Mouse (Mus musculus): ENCODE data around the gene Pfdn6. TPM values are rescaled to one million over a fixed set of nuclear protein-coding genes. Genes with fewer than 3 reads are reported as not detected.

Pfdn6 gene
- 14.6 TPM for polyA plus RNA-seq (2014; fragmentation: Illumina TruSeq; extraction: RNeasy Lipid Tissue Mini Kit (QIAGEN cat#74804); ENCODE audit: low read depth, low replicate concordance)

GRCm38 (mm10) chr17:33940206-33940805, at the start of gene Pfdn6, which contains the start of gene Wdr46:
Gene Pfdn6, minus strand, starts transcription at chr17:33940343.
Gene Wdr46, plus strand, starts transcription at chr17:33940660.

GRCm38 (mm10) chr17:33955555-33956214, 15.5 kb upstream of the Pfdn6 start, which contains the start of the genes Vps52 and Rps18:
Gene Vps52, plus strand, starts transcription at chr17:33955812.
Gene Rps18, minus strand, starts transcription at chr17:33956001.

DNA sequence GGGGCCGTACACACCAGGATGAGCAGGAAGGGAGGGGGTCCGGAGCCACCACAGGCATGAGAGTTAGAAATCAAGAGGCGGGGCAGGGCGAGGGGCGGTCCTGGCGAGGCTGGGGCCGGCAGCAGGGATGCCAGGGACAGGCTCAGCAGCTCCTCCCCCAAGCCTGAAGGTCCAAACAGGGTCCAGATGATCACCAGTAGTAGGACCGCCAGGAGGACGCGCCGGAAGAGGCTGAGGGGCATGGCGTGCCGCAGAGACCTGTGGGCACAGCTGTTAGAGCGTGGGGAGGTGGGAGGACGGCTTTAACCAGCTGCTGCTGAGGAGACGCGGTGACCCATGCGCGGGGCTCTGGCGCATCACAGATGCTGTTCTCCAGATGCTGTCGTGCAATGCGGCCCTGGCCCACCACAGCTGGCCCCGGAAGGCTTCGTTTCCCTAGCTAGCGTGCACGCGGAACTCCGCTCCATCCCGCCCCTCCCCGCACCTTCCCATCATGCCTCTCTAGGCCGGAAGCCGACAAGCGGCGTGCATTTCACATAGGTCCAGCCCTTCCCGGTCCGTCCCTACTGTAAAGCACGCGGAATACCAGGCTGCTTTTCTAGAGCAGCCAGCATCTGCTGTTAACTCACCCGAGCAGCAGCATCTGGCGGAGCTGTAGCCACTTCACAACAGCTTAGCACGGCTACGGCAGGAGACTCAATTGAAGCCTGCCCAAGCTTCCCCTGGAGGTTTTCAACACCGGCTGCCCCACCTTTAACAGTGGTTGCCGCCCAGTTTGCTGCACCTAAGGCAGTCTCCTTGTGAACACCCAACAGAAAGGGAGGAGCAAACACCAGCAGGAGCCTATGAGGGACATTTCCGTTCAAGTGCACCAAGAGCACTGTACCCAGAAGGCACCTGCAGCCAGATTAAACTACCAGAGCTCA, 11.1 kb upstream of the Pfdn6 start, which contains the start of gene B3galt4:
Gene B3galt4, minus strand, starts transcription at position 468 of the 926 bp plus-strand sequence.

DNA sequence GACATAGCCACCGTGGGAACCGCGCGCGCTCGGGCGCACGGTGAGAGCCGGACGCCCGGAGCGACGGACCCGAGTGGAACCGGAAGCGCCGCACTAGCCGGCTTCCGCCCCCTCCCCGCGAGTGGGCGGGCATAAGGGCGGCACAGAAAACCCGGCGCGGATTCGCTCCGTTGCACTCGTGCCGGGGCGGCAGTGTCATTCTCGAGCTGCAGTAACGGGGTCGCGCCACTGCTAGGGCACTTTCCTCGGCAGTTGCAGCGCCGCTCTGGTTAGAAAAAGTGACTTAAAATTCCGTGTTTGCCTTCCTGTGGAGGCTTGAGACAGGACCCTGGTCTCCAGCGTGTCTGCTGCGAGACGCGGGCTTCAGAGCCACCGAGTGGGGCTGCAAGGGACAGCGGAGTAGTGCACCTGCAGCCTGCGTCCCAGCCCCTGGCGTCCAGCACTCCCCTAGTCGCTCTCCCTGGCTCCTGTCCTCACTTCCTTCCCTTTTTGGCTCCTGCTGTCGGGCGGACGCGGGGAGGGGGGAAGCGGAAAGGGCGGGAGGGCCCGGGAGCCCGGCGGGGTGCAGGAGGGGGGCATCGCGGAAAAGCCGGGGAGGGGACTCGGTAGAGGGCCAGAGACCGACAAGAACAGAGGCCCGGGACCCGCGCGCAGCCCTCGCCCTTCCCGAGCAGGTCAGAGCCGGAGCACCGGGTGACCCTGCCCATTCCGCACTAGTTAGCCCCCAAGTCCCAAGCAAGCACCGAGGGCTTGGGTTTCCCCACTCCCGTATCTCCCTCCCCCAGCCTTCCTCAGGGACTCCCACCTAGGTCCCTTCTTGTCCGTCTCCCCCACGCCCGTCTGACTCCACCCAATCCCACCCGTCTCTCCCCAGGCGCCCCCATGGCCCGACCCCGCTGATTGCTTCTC, 10.5 kb downstream of the Pfdn6 start, which contains the start of gene Rgl2:
Gene Rgl2, plus strand, starts transcription at position 173 of the 909 bp plus-strand sequence.

DNA sequence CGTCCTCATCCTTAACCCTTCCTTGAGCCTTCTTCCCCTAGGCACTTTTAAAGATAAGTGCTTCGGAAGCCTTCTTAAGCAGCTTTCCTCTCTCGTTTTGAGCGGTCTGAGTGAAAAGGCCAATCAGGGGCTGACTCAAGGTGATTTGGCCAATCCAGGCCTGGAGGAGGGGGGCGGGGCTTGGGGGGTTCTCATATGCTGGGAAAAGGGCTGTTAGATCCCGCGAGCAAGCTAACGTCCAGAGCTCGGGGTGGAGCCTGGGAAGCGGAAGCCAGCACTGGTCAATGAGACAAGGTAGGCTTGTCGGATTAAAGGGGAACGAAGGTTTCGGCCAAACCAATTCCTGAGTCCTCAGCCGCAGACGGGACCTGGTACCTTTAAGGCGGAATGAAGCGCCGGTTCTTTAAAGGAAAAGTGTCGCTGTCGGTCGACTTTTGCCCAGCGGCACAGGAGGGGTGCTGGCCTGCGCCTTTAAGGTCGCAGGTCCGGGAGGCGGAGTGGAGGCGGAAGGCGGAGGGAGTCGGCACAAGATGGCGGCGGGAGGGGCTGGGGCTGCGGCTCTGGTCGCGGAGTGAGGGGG, 24.4 kb downstream of the Pfdn6 start, which contains the start of the genes Tapbp and Zbtb22:
Gene Tapbp, plus strand, starts transcription at position 229 of the 580 bp plus-strand sequence.
Gene Zbtb22, plus strand, starts transcription at position 234 of the 580 bp plus-strand sequence.

DNA sequence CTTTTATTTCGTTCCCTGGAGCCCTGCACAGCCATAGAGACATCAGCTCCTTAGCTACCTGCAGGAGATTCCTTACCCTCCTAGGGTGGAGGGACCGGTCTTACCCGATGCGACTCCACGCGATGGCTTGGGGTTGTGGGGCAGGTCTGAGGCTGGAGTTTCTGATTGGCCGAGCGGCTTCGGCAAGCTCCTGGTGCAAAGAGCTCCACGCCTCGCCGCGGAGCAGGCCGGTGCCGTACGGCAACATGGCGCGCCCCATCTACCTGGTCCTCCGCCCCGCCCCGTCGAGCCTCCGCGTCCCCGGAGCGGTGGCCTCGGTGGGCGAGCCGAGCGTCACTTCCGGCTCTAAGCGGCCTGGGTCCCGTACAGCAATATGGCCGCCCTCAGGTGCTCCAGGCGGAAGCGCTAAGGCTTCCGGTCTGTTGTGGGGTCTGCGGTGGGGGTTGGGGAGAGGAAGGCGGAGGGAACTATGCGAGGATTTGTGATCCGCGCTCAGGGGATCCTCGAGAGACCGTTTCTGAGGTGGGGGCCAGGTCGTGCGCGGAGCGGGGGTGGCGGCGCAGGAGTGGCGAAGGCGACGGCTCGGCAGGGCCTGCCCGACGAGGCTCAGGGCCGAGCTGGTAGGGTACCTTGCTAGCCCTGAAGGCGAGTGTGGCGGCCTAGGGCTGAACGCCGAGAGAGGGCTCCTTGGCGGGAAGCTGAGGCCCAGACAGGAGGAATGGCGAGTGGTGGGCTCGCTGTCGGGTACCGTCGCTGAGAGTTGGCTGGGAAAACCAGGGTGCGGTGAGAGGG, 30.9 kb downstream of the Pfdn6 start, which contains the start of gene Daxx:
Gene Daxx, plus strand, starts transcription at position 338 of the 792 bp plus-strand sequence.

GRCm38 (mm10) chr17:33904835-33905234, 35.3 kb downstream of the Pfdn6 start, which contains the start of gene Platr17:
Gene Platr17, plus strand, starts transcription at chr17:33905135.

DNA sequence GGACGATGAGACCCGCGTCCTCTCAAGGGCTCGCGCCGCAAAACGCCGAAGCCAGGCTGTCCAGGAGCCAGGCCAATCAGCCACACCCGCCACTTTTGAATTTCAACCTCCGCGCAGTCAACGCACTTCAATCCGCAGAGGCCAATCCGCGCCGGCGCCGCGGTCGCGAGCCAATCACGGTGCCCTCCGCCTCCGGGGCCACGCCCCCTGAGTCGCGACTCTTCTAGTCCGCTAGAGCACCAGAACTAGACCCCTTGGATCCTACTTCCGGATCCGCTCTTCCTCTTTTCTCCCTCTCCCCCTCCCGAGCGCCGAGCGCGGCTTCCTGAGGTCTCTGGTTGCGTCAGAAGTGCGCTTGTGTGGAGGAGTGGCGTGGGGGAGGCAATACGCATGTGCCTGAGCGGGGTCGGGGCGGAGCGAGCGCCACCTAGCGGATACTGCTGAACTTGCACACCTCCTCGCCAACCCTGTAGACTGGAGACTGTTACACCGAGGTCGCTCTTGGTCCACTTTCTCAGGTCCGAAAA, 49.5 kb downstream of the Pfdn6 start, which contains the start of gene Kifc1:
Gene Kifc1, minus strand, starts transcription at position 129 of the 527 bp plus-strand sequence.

Other genes with a start within 250 kb of the Pfdn6 start
- 17.2 TPM for gene March2, start 221.7 kb downstream of the Pfdn6 start, polyA plus RNA-seq (2014; fragmentation: Illumina TruSeq; extraction: RNeasy Lipid Tissue Mini Kit (QIAGEN cat#74804); ENCODE audit: low read depth, low replicate concordance)
- 8.2 TPM for gene Rab11b, start 179.8 kb downstream of the Pfdn6 start, polyA plus RNA-seq (2014; fragmentation: Illumina TruSeq; extraction: RNeasy Lipid Tissue Mini Kit (QIAGEN cat#74804); ENCODE audit: low read depth, low replicate concordance)
- gene Angptl4, start 158.5 kb downstream of the Pfdn6 start, polyA plus RNA-seq (2014; fragmentation: Illumina TruSeq; extraction: RNeasy Lipid Tissue Mini Kit (QIAGEN cat#74804); ENCODE audit: low read depth, low replicate concordance): 0.36 TPM
- 15.3 TPM for gene Kank3, start 129.8 kb downstream of the Pfdn6 start, polyA plus RNA-seq (2014; fragmentation: Illumina TruSeq; extraction: RNeasy Lipid Tissue Mini Kit (QIAGEN cat#74804); ENCODE audit: low read depth, low replicate concordance)
- gene Rps28, start 115.8 kb downstream of the Pfdn6 start, polyA plus RNA-seq (2014; fragmentation: Illumina TruSeq; extraction: RNeasy Lipid Tissue Mini Kit (QIAGEN cat#74804); ENCODE audit: low read depth, low replicate concordance): 54.7 TPM
- gene Ndufa7, start 115.8 kb downstream of the Pfdn6 start, polyA plus RNA-seq (2014; fragmentation: Illumina TruSeq; extraction: RNeasy Lipid Tissue Mini Kit (QIAGEN cat#74804); ENCODE audit: low read depth, low replicate concordance): 19.3 TPM
- 36.7 TPM for gene Cd320, start 97.3 kb downstream of the Pfdn6 start, polyA plus RNA-seq (2014; fragmentation: Illumina TruSeq; extraction: RNeasy Lipid Tissue Mini Kit (QIAGEN cat#74804); ENCODE audit: low read depth, low replicate concordance)
- not detected for gene Gm7029, start 66.5 kb downstream of the Pfdn6 start, polyA plus RNA-seq (2014; fragmentation: Illumina TruSeq; extraction: RNeasy Lipid Tissue Mini Kit (QIAGEN cat#74804); ENCODE audit: low read depth, low replicate concordance)
- gene Kifc1, start 49.7 kb downstream of the Pfdn6 start, polyA plus RNA-seq (2014; fragmentation: Illumina TruSeq; extraction: RNeasy Lipid Tissue Mini Kit (QIAGEN cat#74804); ENCODE audit: low read depth, low replicate concordance): 3.2 TPM
- 0.48 TPM for gene Platr17, start 35.2 kb downstream of the Pfdn6 start, polyA plus RNA-seq (2014; fragmentation: Illumina TruSeq; extraction: RNeasy Lipid Tissue Mini Kit (QIAGEN cat#74804); ENCODE audit: low read depth, low replicate concordance)
- 31.5 TPM for gene Daxx, start 30.9 kb downstream of the Pfdn6 start, polyA plus RNA-seq (2014; fragmentation: Illumina TruSeq; extraction: RNeasy Lipid Tissue Mini Kit (QIAGEN cat#74804); ENCODE audit: low read depth, low replicate concordance)
- 25.5 TPM for gene Tapbp, start 24.4 kb downstream of the Pfdn6 start, polyA plus RNA-seq (2014; fragmentation: Illumina TruSeq; extraction: RNeasy Lipid Tissue Mini Kit (QIAGEN cat#74804); ENCODE audit: low read depth, low replicate concordance)
- 3.0 TPM for gene Zbtb22, start 24.4 kb downstream of the Pfdn6 start, polyA plus RNA-seq (2014; fragmentation: Illumina TruSeq; extraction: RNeasy Lipid Tissue Mini Kit (QIAGEN cat#74804); ENCODE audit: low read depth, low replicate concordance)
- gene Rgl2, start 10.8 kb downstream of the Pfdn6 start, polyA plus RNA-seq (2014; fragmentation: Illumina TruSeq; extraction: RNeasy Lipid Tissue Mini Kit (QIAGEN cat#74804); ENCODE audit: low read depth, low replicate concordance): 6.7 TPM
- 1.1 TPM for gene Wdr46, start 317 bp upstream of the Pfdn6 start, polyA plus RNA-seq (2014; fragmentation: Illumina TruSeq; extraction: RNeasy Lipid Tissue Mini Kit (QIAGEN cat#74804); ENCODE audit: low read depth, low replicate concordance)
- gene B3galt4, start 11.1 kb upstream of the Pfdn6 start, polyA plus RNA-seq (2014; fragmentation: Illumina TruSeq; extraction: RNeasy Lipid Tissue Mini Kit (QIAGEN cat#74804); ENCODE audit: low read depth, low replicate concordance): 0.25 TPM
- 6.9 TPM for gene Vps52, start 15.5 kb upstream of the Pfdn6 start, polyA plus RNA-seq (2014; fragmentation: Illumina TruSeq; extraction: RNeasy Lipid Tissue Mini Kit (QIAGEN cat#74804); ENCODE audit: low read depth, low replicate concordance)
- gene Rps18, start 15.7 kb upstream of the Pfdn6 start, polyA plus RNA-seq (2014; fragmentation: Illumina TruSeq; extraction: RNeasy Lipid Tissue Mini Kit (QIAGEN cat#74804); ENCODE audit: low read depth, low replicate concordance): 19.7 TPM
- 48.0 TPM for gene H2-K1, start 60.0 kb upstream of the Pfdn6 start, polyA plus RNA-seq (2014; fragmentation: Illumina TruSeq; extraction: RNeasy Lipid Tissue Mini Kit (QIAGEN cat#74804); ENCODE audit: low read depth, low replicate concordance)
- 1.3 TPM for gene Ring1, start 84.3 kb upstream of the Pfdn6 start, polyA plus RNA-seq (2014; fragmentation: Illumina TruSeq; extraction: RNeasy Lipid Tissue Mini Kit (QIAGEN cat#74804); ENCODE audit: low read depth, low replicate concordance)
- 2.2 TPM for gene H2-Ke6, start 87.7 kb upstream of the Pfdn6 start, polyA plus RNA-seq (2014; fragmentation: Illumina TruSeq; extraction: RNeasy Lipid Tissue Mini Kit (QIAGEN cat#74804); ENCODE audit: low read depth, low replicate concordance)
- gene Slc39a7, start 91.3 kb upstream of the Pfdn6 start, polyA plus RNA-seq (2014; fragmentation: Illumina TruSeq; extraction: RNeasy Lipid Tissue Mini Kit (QIAGEN cat#74804); ENCODE audit: low read depth, low replicate concordance): 0.11 TPM
- 0.55 TPM for gene Rxrb, start 91.5 kb upstream of the Pfdn6 start, polyA plus RNA-seq (2014; fragmentation: Illumina TruSeq; extraction: RNeasy Lipid Tissue Mini Kit (QIAGEN cat#74804); ENCODE audit: low read depth, low replicate concordance)
- gene Col11a2, start 99.1 kb upstream of the Pfdn6 start, polyA plus RNA-seq (2014; fragmentation: Illumina TruSeq; extraction: RNeasy Lipid Tissue Mini Kit (QIAGEN cat#74804); ENCODE audit: low read depth, low replicate concordance): 0.07 TPM
- gene H2-Oa, start 152.0 kb upstream of the Pfdn6 start, polyA plus RNA-seq (2014; fragmentation: Illumina TruSeq; extraction: RNeasy Lipid Tissue Mini Kit (QIAGEN cat#74804); ENCODE audit: low read depth, low replicate concordance): not detected
- 1.9 TPM for gene H2-DMa, start 179.2 kb upstream of the Pfdn6 start, polyA plus RNA-seq (2014; fragmentation: Illumina TruSeq; extraction: RNeasy Lipid Tissue Mini Kit (QIAGEN cat#74804); ENCODE audit: low read depth, low replicate concordance)
- 414 TPM for gene Brd2, start 182.3 kb upstream of the Pfdn6 start, polyA plus RNA-seq (2014; fragmentation: Illumina TruSeq; extraction: RNeasy Lipid Tissue Mini Kit (QIAGEN cat#74804); ENCODE audit: low read depth, low replicate concordance)
- gene H2-DMb2, start 203.0 kb upstream of the Pfdn6 start, polyA plus RNA-seq (2014; fragmentation: Illumina TruSeq; extraction: RNeasy Lipid Tissue Mini Kit (QIAGEN cat#74804); ENCODE audit: low read depth, low replicate concordance): not detected
- 4.0 TPM for gene H2-DMb1, start 212.7 kb upstream of the Pfdn6 start, polyA plus RNA-seq (2014; fragmentation: Illumina TruSeq; extraction: RNeasy Lipid Tissue Mini Kit (QIAGEN cat#74804); ENCODE audit: low read depth, low replicate concordance)
- gene Tap1, start 247.2 kb upstream of the Pfdn6 start, polyA plus RNA-seq (2014; fragmentation: Illumina TruSeq; extraction: RNeasy Lipid Tissue Mini Kit (QIAGEN cat#74804); ENCODE audit: low read depth, low replicate concordance): 0.25 TPM
- 1.2 TPM for gene Psmb9, start 247.4 kb upstream of the Pfdn6 start, polyA plus RNA-seq (2014; fragmentation: Illumina TruSeq; extraction: RNeasy Lipid Tissue Mini Kit (QIAGEN cat#74804); ENCODE audit: low read depth, low replicate concordance)